Mouse (Mus musculus) liver, adult 2 months (tissue): ENCODE measurements around the gene Trp63.

Experiments used
- CTCF ChIP-seq: fragments of 200-500 bp; IDR thresholded peaks from 2 replicates; pipeline ENCODE4 v1.5.1; 2011; ENCODE audit warnings: low read depth, low read length, control low read depth
- POLR2A ChIP-seq: fragments of 200-500 bp; IDR thresholded peaks from 2 replicates; pipeline ENCODE4 v1.6.1; 2011; ENCODE audit warnings: low read length, control low read depth; ENCODE audit not compliant: insufficient read depth; ENCODE audit errors: extremely low read depth

GRCm38 (mm10) chr16:25784246-25784645 lies 100.7 kb downstream of the Trp63 start:
- TF ChIP-seq CTCF = no peak
- no peak for TF ChIP-seq POLR2A
